Mouse (Mus musculus): ENCODE data around the gene Gm9046.
"Not testable (repeated sequence)": the region's sequence is repeated elsewhere in the genome, so short reads cannot be mapped to it uniquely, and the experiment has no call there.

GRCm38 (mm10) chr10:118332308-118332707, 10.7 kb downstream of the Gm9046 start, which contains the start of gene Gm9044:
- not testable (repeated sequence) for TF ChIP-seq CTCF (IDR thresholded peaks at IDR 0.05); POLR2A (IDR thresholded peaks at IDR 0.05; ENCODE audit: insufficient read depth, low read depth, low read length); EP300 (IDR thresholded peaks at IDR 0.05; ENCODE audit: insufficient read depth, low read depth, low read length)
